Mouse (Mus musculus) lung, postnatal 0 days (tissue): Measurements from ENCODE around the gene Inpp5f. TPM values are rescaled to one million over a fixed set of nuclear protein-coding genes. Genes with fewer than 3 reads are reported as not detected.
A peak's percentile ranks its signal among the peaks of the same experiment; 100 is the strongest.

Source experiments
- ATAC-seq: fragments of 200-750 bp; cut with Nextera tagmentation; 2 replicates; pipeline ENCODE4 v1.8.0; 2017; ENCODE audit warnings: moderate library complexity
- DNase-seq: peaks from one replicate; pipeline ENCODE4 v3.0.0-alpha.2; 2016; ENCODE audit warnings: low spot score
- H3K27ac ChIP-seq: fragments of 300-500 bp; sonication (generic); 2 replicates; pipeline ENCODE4 v1.5.1; 2014; ENCODE audit warnings: antibody characterized with exemption, mild to moderate bottlenecking, low read length, mixed read lengths
- H3K27me3 ChIP-seq: fragments of 300-500 bp; sonication (generic); replicated peaks from 2 replicates; pipeline ENCODE4 v1.6.1; 2014; ENCODE audit warnings: low read length, mixed read lengths; ENCODE audit not compliant: insufficient read depth
- H3K36me3 ChIP-seq: fragments of 300-500 bp; sonication (generic); 2 replicates; pipeline ENCODE4 v1.6.1; 2014; ENCODE audit warnings: low read length, mixed read lengths; ENCODE audit not compliant: insufficient read depth
- H3K4me1 ChIP-seq: fragments of 300-500 bp; sonication (generic); 2 replicates; pipeline ENCODE4 v1.6.1; 2014; ENCODE audit warnings: antibody characterized with exemption, low read depth, low read length, mixed read lengths; ENCODE audit not compliant: insufficient read depth
- H3K4me2 ChIP-seq: fragments of 300-500 bp; sonication (generic); replicated peaks from 2 replicates; pipeline ENCODE4 v1.6.1; 2014; ENCODE audit warnings: low read depth, mild to moderate bottlenecking, low read length, moderate library complexity, mixed read lengths
- H3K4me3 ChIP-seq: fragments of 300-500 bp; sonication (generic); 2 replicates; pipeline ENCODE4 v1.5.1; 2014; ENCODE audit warnings: low read depth, low read length
- H3K9ac ChIP-seq: fragments of 300-500 bp; sonication (generic); replicated peaks from 2 replicates; pipeline ENCODE4 v1.6.1; 2014; ENCODE audit warnings: low read depth, mild to moderate bottlenecking
- H3K9me3 ChIP-seq: fragments of 300-500 bp; sonication (generic); 2 replicates; pipeline ENCODE4 v1.6.1; 2016; ENCODE audit warnings: low read length, mixed read lengths
- CTCF ChIP-seq: IDR thresholded peaks from 2 replicates; pipeline ENCODE4 v1.5.1; 2016; ENCODE audit warnings: antibody characterized with exemption, mild to moderate bottlenecking
- EP300 ChIP-seq: IDR thresholded peaks from 2 replicates; pipeline ENCODE4 v1.6.1; 2016; ENCODE audit warnings: antibody characterized with exemption, mild to moderate bottlenecking, control low read depth
- WGBS: fragments of 180-500 bp; shearing (Covaris S2); extraction: QIAGEN DNeasy Blood & Tissue Kit; methylation state at CpG from one replicate; pipeline ENCODE4 v1.1.7; 2014; 5-methylcytosine and 5-hydroxymethylcytosine counted together
- polyA plus RNA-seq: library from polyadenylated mRNA; unstranded; fragments of >200 nt; fragmentation: Nextera tagmentation; extraction: Ambion mirVana; gene quantifications from 2 replicates; pipeline ENCODE4 v1.2.1, GENCODE M21; 2015

The Inpp5f gene
- polyA plus RNA-seq, 1 experiment from 2014 or later = 10.7 TPM

GRCm38 (mm10) chr7:128672408-128673010, 61.4 kb downstream of the Inpp5f start:
- 33% methylated on average over 15 of the region's 15 CpGs for WGBS
- Histone ChIP-seq H3K4me3 (no peak overlapping the region), H3K4me2 (no peak overlapping the region), H3K9me3 (no peaks in the 10 kb centered on the region), H3K36me3 (0 out of 2 replicates have a peak, but pooled peaks cover 7% of the 10 kb centered on the region), H3K4me1 (0 out of 2 replicates have a peak, but pooled peaks cover 3% of the 10 kb centered on the region), H3K27ac (no peak overlapping the region), H3K27me3 (no peaks in the 10 kb centered on the region), H3K9ac (no peak overlapping the region)
- DNase-seq = no peak
- no peak for TF ChIP-seq CTCF
- no peak for TF ChIP-seq EP300
- no peak for ATAC-seq

GRCm38 (mm10) chr7:128678546-128678945, 67.4 kb downstream of the Inpp5f start:
- 73% methylated on average over 3 of the region's 3 CpGs for WGBS
- Histone ChIP-seq H3K9me3 (no peaks in the 10 kb centered on the region), H3K27ac (no peak overlapping the region), H3K4me2 (no peak overlapping the region), H3K4me3 (no peak overlapping the region), H3K9ac (no peak overlapping the region), H3K27me3 (no peaks in the 10 kb centered on the region), H3K4me1 (no peaks in the 10 kb centered on the region), H3K36me3 (no peaks in the 10 kb centered on the region)
- ATAC-seq (no peak), DNase-seq (no peak)
- TF ChIP-seq CTCF = no peak
- no peak for TF ChIP-seq EP300

DNA sequence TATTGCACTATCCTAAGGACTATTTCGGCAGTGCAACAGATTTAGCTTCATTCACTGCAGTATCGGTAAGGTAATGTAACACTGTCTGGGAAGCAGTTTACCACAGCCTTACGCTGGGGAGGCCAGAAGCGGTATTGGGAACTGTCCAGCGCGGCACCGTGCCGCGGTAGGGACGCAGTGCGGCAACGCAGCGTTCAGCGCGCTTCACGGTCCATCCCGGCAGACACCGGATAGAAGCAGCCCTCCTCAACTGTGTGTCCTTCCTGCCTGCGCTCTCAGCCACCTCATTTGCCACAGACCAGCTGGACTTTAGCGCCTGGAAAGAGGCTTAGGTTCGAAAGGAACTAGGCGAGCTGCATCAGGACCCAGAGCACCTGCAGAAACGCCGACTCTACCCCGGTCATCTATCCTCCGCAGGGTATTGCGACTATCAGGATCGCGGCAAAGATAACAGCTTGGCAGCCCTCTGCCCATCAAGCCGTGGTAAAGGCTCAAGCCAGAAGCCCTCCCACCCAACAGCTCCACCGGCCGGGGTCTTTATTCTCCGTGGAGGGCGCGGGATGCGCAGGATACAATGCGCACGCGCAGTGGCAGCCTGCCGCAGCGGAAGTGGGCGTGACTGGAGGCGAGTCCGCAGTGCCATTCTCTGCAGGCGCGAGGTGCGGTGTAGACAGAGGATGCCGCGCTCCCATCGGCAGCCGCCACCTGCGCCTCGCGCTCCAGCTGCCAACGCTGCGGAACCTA, 76.9 kb downstream of the Inpp5f start:
- ATAC-seq (peak; percentile 54), DNase-seq (peak; percentile 59)
- Histone ChIP-seq H3K9ac (no peak overlapping the region), H3K27ac (no peak overlapping the region), H3K4me1 (no peaks in the 10 kb centered on the region), H3K27me3 (no peaks in the 10 kb centered on the region), H3K4me2 (peak overlapping the region; percentile 54), H3K36me3 (no peaks in the 10 kb centered on the region), H3K4me3 (peak overlapping the region; percentile 25; the same call in 1 of the 2 replicates), H3K9me3 (no peaks in the 10 kb centered on the region; the same call in 1 of the 2 replicates)
- 57% methylated on average over 56 of the region's 56 CpGs for WGBS
- TF ChIP-seq EP300 (no peak), CTCF (no peak)

DNA sequence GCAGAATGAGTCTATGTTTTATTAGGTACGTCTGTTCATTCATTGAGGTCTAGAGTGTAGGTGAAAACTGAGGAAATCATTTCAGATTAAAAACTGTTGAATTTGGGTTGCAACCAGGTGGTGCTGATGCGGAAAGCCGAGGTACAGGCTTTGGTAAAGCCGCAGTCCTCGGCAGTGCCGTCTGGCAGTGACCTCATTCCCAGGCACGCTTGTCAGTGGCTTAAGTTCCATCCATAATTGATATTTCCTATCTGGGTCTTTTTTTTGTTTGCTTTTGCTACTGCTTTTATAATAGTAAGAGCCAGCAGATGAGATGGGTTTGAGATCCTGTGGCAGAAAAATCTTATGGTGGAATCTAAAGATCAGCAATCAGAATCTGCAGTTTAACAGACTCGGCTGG, 78.2 kb downstream of the Inpp5f start:
- no peak overlapping the region for H3K4me3 ChIP-seq
- no peaks in the 10 kb centered on the region for H3K27me3 ChIP-seq
- H3K9ac ChIP-seq = no peak overlapping the region
- no peak for TF ChIP-seq EP300
- TF ChIP-seq CTCF = no peak
- ATAC-seq (no peak), DNase-seq (no peak)
- no peaks in the 10 kb centered on the region; the same call in 1 of the 2 replicates for H3K9me3 ChIP-seq
- H3K36me3 ChIP-seq = peaks cover 4% of the 10 kb centered on the region; the same call in 1 of the 2 replicates
- no peaks in the 10 kb centered on the region for H3K4me1 ChIP-seq
- H3K27ac ChIP-seq = no peak overlapping the region
- WGBS = 85% methylated on average over 8 of the region's 8 CpGs
- H3K4me2 ChIP-seq = no peak overlapping the region

DNA sequence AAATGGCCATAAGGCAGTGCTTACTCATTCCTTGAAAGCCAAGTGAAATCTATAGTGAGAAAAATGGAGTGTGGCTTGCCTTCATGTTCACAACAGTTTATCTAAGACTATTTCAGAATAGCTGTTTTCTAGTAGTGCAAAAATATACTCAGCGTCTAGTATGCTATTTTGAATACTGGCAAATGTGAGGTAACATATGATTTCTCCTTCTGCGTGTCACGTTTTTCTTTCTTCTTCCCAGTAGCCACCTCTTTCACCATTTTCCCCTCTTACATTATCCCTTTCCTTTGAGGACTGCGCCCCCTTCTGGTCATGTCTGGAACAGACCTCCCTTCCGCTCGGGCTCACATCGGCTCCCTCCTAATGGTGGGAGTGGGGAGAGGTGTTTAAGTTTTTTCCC, 78.9 kb downstream of the Inpp5f start:
- peaks cover 9% of the 10 kb centered on the region; the same call in 1 of the 2 replicates for H3K36me3 ChIP-seq
- H3K27ac ChIP-seq = no peak overlapping the region
- no peak overlapping the region for H3K4me3 ChIP-seq
- TF ChIP-seq EP300 (no peak), CTCF (peak; percentile 96)
- no peaks in the 10 kb centered on the region for H3K4me1 ChIP-seq
- ATAC-seq = peak; percentile 71
- peak; percentile 87 for DNase-seq
- H3K4me2 ChIP-seq = no peak overlapping the region
- whole genome bisulfite sequencing = 18% methylated on average over 7 of the region's 7 CpGs
- H3K27me3 ChIP-seq = no peaks in the 10 kb centered on the region
- H3K9me3 ChIP-seq = no peaks in the 10 kb centered on the region; the same call in 1 of the 2 replicates
- no peak overlapping the region for H3K9ac ChIP-seq

DNA sequence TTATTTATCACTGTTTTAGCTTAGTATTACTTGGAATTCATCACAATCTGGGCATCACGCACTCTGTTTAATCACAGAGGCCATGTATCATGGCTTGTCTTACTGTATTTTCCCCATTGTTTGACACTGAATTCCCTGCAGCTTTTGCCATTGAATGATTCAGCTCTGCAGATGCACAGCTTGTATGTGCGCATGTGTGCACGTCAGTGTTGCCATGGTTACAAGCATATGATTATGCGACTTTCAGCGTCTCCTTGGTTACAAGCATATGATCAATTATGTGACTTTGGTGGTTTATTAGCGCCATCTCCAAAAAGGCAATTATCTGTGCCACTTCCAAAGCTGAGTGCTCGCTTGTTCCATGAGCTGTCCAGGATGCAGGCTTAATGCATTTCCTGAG, 79.7 kb downstream of the Inpp5f start:
- TF ChIP-seq EP300 (no peak), CTCF (no peak)
- peaks cover 12% of the 10 kb centered on the region; the same call in 1 of the 2 replicates for H3K36me3 ChIP-seq
- DNase-seq (no peak), ATAC-seq (no peak)
- no peak overlapping the region for H3K4me2 ChIP-seq
- H3K9ac ChIP-seq = no peak overlapping the region
- H3K27me3 ChIP-seq = no peaks in the 10 kb centered on the region
- H3K4me3 ChIP-seq = no peak overlapping the region
- WGBS = 70% methylated on average over 7 of the region's 7 CpGs
- no peaks in the 10 kb centered on the region for H3K4me1 ChIP-seq
- H3K9me3 ChIP-seq = no peaks in the 10 kb centered on the region; the same call in 1 of the 2 replicates
- H3K27ac ChIP-seq = no peak overlapping the region
